Mouse (Mus musculus) MEL (cell line): ENCODE measurements at regions not wholly inside any gene's neighbourhood (a gene's known extent, or its start where the extent isn't known, plus 50 kb on each side); places are given as distances from the start of the nearest gene placed in this dataset.
A peak's percentile ranks its signal among the peaks of the same experiment; 100 is the strongest.

Experiments used
- DNase-seq: peaks from one replicate; pipeline ENCODE4 v3.0.0; 2011; ENCODE audit warnings: low read depth, low spot score
- H3K27ac ChIP-seq: 2 replicates; pipeline ENCODE4 v1.5.1; 2012; ENCODE audit warnings: low read depth, mild to moderate bottlenecking, control low read depth, low read length, moderate library complexity; ENCODE audit not compliant: control insufficient read depth
- H3K27me3 ChIP-seq, 2 experiments: fragments of 150-350 bp in 1 of 2; sonication (generic) in 1 of 2; 2 replicates each; pipeline ENCODE4 v1.6.1; 2012; ENCODE audit warnings: low read length in 2 of 2, mild to moderate bottlenecking in 2 of 2, improper control_type of control experiment in 1 of 2, moderate library complexity in 1 of 2; ENCODE audit not compliant: insufficient read depth in 2 of 2, control insufficient read depth in 1 of 2
- H3K36me3 ChIP-seq, 2 experiments: 2 replicates each; pipeline ENCODE4 v1.6.1; 2012 to 2014; ENCODE audit warnings: low read length in 2 of 2, improper control_type of control experiment in 1 of 2, inconsistent platforms in 1 of 2, mild to moderate bottlenecking in 1 of 2; ENCODE audit not compliant: insufficient read depth in 2 of 2, control insufficient read depth in 1 of 2
- H3K4me1 ChIP-seq, 2 experiments: fragments of 150-350 bp in 1 of 2; sonication (generic) in 1 of 2; 2 replicates each; pipeline ENCODE4 v1.6.1; 2012; ENCODE audit warnings: low read length in 2 of 2, improper control_type of control experiment in 1 of 2, mild to moderate bottlenecking in 1 of 2; ENCODE audit not compliant: insufficient read depth in 2 of 2, control insufficient read depth in 1 of 2
- H3K4me3 ChIP-seq, 2 experiments: fragments of 150-350 bp in 1 of 2; sonication (generic) in 1 of 2; 2 replicates each; pipeline ENCODE4 v1.5.1; 2012; ENCODE audit warnings: low read depth in 2 of 2, low read length in 2 of 2, mild to moderate bottlenecking in 2 of 2, moderate library complexity in 2 of 2, control low read depth in 1 of 2, improper control_type of control experiment in 1 of 2; ENCODE audit not compliant: control insufficient read depth in 1 of 2, insufficient read depth in 1 of 2
- H3K79me2 ChIP-seq: 2 replicates; pipeline ENCODE4 v1.6.1; 2012; ENCODE audit warnings: mild to moderate bottlenecking, low read length, moderate library complexity; ENCODE audit not compliant: control insufficient read depth, poor library complexity, insufficient read depth
- H3K9ac ChIP-seq: 2 replicates; pipeline ENCODE4 v1.6.1; 2012; ENCODE audit warnings: low read depth, mild to moderate bottlenecking, control low read depth, low read length, moderate library complexity; ENCODE audit not compliant: control insufficient read depth, poor library complexity, severe bottlenecking
- H3K9me3 ChIP-seq: fragments of 150-350 bp; sonication (generic); replicated peaks from 2 replicates; pipeline ENCODE4 v1.6.1; 2012; ENCODE audit warnings: mild to moderate bottlenecking, low read length, improper control_type of control experiment, moderate library complexity; ENCODE audit not compliant: insufficient read depth
- CHD2 ChIP-seq: IDR thresholded peaks from 2 replicates; pipeline ENCODE4 v1.6.1; 2011; ENCODE audit warnings: low read length, improper control_type of control experiment
- CTCF ChIP-seq, 3 experiments: IDR thresholded peaks in 2 of 3; conservative IDR thresholded peaks in 1 of 3; 2 replicates each; pipeline ENCODE4 v1.5.1; 2011 to 2012; ENCODE audit warnings: low read length in 3 of 3, low read depth in 2 of 3, mild to moderate bottlenecking in 2 of 3, improper control_type of control experiment in 1 of 3, inconsistent platforms in 1 of 3, mixed read lengths in 1 of 3, moderate library complexity in 1 of 3; ENCODE audit not compliant: control insufficient read depth in 1 of 3, insufficient read depth in 1 of 3, poor library complexity in 1 of 3, severe bottlenecking in 1 of 3
- E2F4 ChIP-seq: IDR thresholded peaks from 2 replicates; pipeline ENCODE4 v1.6.1; 2011; ENCODE audit warnings: low read depth, low read length, improper control_type of control experiment, borderline replicate concordance
- EP300 ChIP-seq, 2 experiments: IDR thresholded peaks; 2 replicates each; pipeline ENCODE4 v1.6.1; 2011; ENCODE audit warnings: improper control_type of control experiment in 2 of 2, low read length in 2 of 2, low read depth in 1 of 2, mild to moderate bottlenecking in 1 of 2
- MAFK ChIP-seq: IDR thresholded peaks from 2 replicates; pipeline ENCODE4 v1.6.1; 2011; ENCODE audit warnings: low read depth, mild to moderate bottlenecking, low read length, improper control_type of control experiment, borderline replicate concordance
- MAX ChIP-seq: IDR thresholded peaks from 2 replicates; pipeline ENCODE4 v1.6.1; 2011; ENCODE audit warnings: low read length, improper control_type of control experiment
- MAZ ChIP-seq: IDR thresholded peaks from 2 replicates; pipeline ENCODE4 v1.6.1; 2012; ENCODE audit warnings: low read depth, mild to moderate bottlenecking, inconsistent platforms, low read length, improper control_type of control experiment
- MXI1 ChIP-seq: IDR thresholded peaks from 2 replicates; pipeline ENCODE4 v1.6.1; 2011; ENCODE audit warnings: mild to moderate bottlenecking, low read depth, low read length, improper control_type of control experiment
- MYC ChIP-seq: IDR thresholded peaks from 2 replicates; pipeline ENCODE4 v1.6.1; 2011; ENCODE audit warnings: low read depth, mild to moderate bottlenecking, low read length, improper control_type of control experiment, moderate library complexity
- NELFE ChIP-seq: IDR thresholded peaks from 2 replicates; pipeline ENCODE4 v1.6.1; 2011; ENCODE audit warnings: low read depth, low read length, improper control_type of control experiment
- NRF1 ChIP-seq: IDR thresholded peaks from 2 replicates; pipeline ENCODE4 v1.6.1; 2014; ENCODE audit warnings: low read depth, mild to moderate bottlenecking, inconsistent platforms, low read length, improper control_type of control experiment, moderate library complexity; ENCODE audit not compliant: poor library complexity, insufficient read depth, severe bottlenecking
- POLR2AphosphoS5 ChIP-seq: IDR thresholded peaks from 2 replicates; pipeline ENCODE4 v1.6.1; 2012; ENCODE audit warnings: low read depth, borderline replicate concordance, mild to moderate bottlenecking, inconsistent platforms, low read length, moderate library complexity, mixed read lengths
- RAD21 ChIP-seq: IDR thresholded peaks from 2 replicates; pipeline ENCODE4 v1.6.1; 2011; ENCODE audit warnings: mild to moderate bottlenecking, low read depth, low read length, improper control_type of control experiment
- SIN3A ChIP-seq: IDR thresholded peaks from 2 replicates; pipeline ENCODE4 v1.6.1; 2012; ENCODE audit warnings: low read length, improper control_type of control experiment, inconsistent platforms
- SMC3 ChIP-seq: IDR thresholded peaks from 2 replicates; pipeline ENCODE4 v1.6.1; 2011; ENCODE audit warnings: low read depth, low read length, improper control_type of control experiment
- TAL1 ChIP-seq: IDR thresholded peaks from 2 replicates; pipeline ENCODE4 v1.6.1; 2012; ENCODE audit warnings: mild to moderate bottlenecking, inconsistent platforms, low read length, moderate library complexity, mixed read lengths
- TBP ChIP-seq: IDR thresholded peaks from 2 replicates; pipeline ENCODE4 v1.8.0; 2011; ENCODE audit warnings: low read depth, low read length, improper control_type of control experiment
- TCF12 ChIP-seq: IDR thresholded peaks from 2 replicates; pipeline ENCODE4 v1.6.1; 2014; ENCODE audit warnings: low read depth, mild to moderate bottlenecking, inconsistent platforms, low read length, improper control_type of control experiment, moderate library complexity
- USF2 ChIP-seq, 2 experiments: IDR thresholded peaks; 2 replicates each; pipeline ENCODE4 v1.6.1; 2011 to 2012; ENCODE audit warnings: improper control_type of control experiment in 2 of 2, low read length in 2 of 2, borderline replicate concordance in 1 of 2, inconsistent platforms in 1 of 2, low read depth in 1 of 2, mild to moderate bottlenecking in 1 of 2; ENCODE audit not compliant: insufficient read depth in 1 of 2
- ZC3H11A ChIP-seq: IDR thresholded peaks from 2 replicates; pipeline ENCODE4 v1.6.1; 2012; ENCODE audit warnings: low read depth, mild to moderate bottlenecking, inconsistent platforms, low read length, improper control_type of control experiment
- ZNF384 ChIP-seq: IDR thresholded peaks from 2 replicates; pipeline ENCODE4 v1.6.1; 2012; ENCODE audit warnings: low read depth, mild to moderate bottlenecking, inconsistent platforms, low read length, improper control_type of control experiment

GRCm38 (mm10) chr7:75369366-75369765, 60.3 kb upstream of the Sv2b start:
- Histone ChIP-seq H3K4me3 (no peak overlapping the region), H3K27me3 (no peaks in the 10 kb centered on the region; a peak in 1 of 4 replicates), H3K9ac (no peak overlapping the region), H3K27ac (no peak overlapping the region), H3K79me2 (no peaks in the 10 kb centered on the region), H3K4me1 (peaks cover 0 to 11% of the 10 kb centered on the region in 2 experiments; a peak in 2 of 4 replicates), H3K9me3 (no peaks in the 10 kb centered on the region)
- no peak for DNase-seq
- no peak for TF ChIP-seq MAFK
- no peak for TF ChIP-seq MYC
- TF ChIP-seq ZC3H11A: no peak
- TF ChIP-seq CHD2: no peak
- no peak for TF ChIP-seq TCF12
- no peak for TF ChIP-seq SIN3A
- no peak for TF ChIP-seq MXI1
- no peak for TF ChIP-seq NRF1
- no peak for TF ChIP-seq POLR2AphosphoS5
- TF ChIP-seq USF2 (IDR thresholded peaks at IDR 0.05; ENCODE audit: borderline replicate concordance in 1 of 2, insufficient read depth in 1 of 2, low read depth in 1 of 2, low read length in 2 of 2): no peak
- TF ChIP-seq, all 39 proteins: peak for 0
- peaks cover 0 to 15% of the 10 kb centered on the region in 2 experiments; a peak in 2 of 4 replicates for H3K36me3 ChIP-seq

- Histone ChIP-seq H3K4me3 (peak overlapping the region; percentile 7 to 59; a peak in 3 of 4 replicates), H3K4me1 (peaks cover 0 to 11% of the 10 kb centered on the region in 2 experiments; a peak in 2 of 4 replicates)
Measured at GRCm38 (mm10) chr7:75370595-75371519, 61.8 kb upstream of the Sv2b start.

More at GRCm38 (mm10) chr7:75370595-75371519, 61.8 kb upstream of the Sv2b start:
- Histone ChIP-seq H3K27me3 (no peaks in the 10 kb centered on the region), H3K27ac (peak overlapping the region; percentile 50), H3K9me3 (no peaks in the 10 kb centered on the region), H3K79me2 (no peaks in the 10 kb centered on the region), H3K9ac (peak overlapping the region; percentile 41), H3K36me3 (peaks cover 0 to 15% of the 10 kb centered on the region in 2 experiments; a peak in 2 of 4 replicates)
- TF ChIP-seq NELFE: no peak
- TF ChIP-seq E2F4: no peak
- TF ChIP-seq CTCF (IDR thresholded peaks at IDR 0.05 in 2 of 3, conservative IDR thresholded peaks at IDR 0.05 in 1 of 3; ENCODE audit: control insufficient read depth in 1 of 3, insufficient read depth in 1 of 3, low read depth in 2 of 3, low read length in 3 of 3, poor library complexity in 1 of 3, severe bottlenecking in 1 of 3): peak; percentile 50 to 81 (median 74)
- peak; percentile 88 for TF ChIP-seq TBP
- TF ChIP-seq MAX: peak; percentile 27; the same call in 1 of the 2 replicates
- TF ChIP-seq SMC3: peak; percentile 84
- 0 out of 4 replicates have a peak, but pooled peaks have one; percentile 7 to 24 for TF ChIP-seq EP300 (IDR thresholded peaks at IDR 0.05; ENCODE audit: low read depth in 1 of 2, low read length in 2 of 2)
- TF ChIP-seq ZC3H11A: peak; percentile 62
- TF ChIP-seq TAL1: 0 out of 2 replicates have a peak, but pooled peaks have one; percentile 24
- no peak for TF ChIP-seq USF2 (IDR thresholded peaks at IDR 0.05; ENCODE audit: borderline replicate concordance in 1 of 2, insufficient read depth in 1 of 2, low read depth in 1 of 2, low read length in 2 of 2)
- TF ChIP-seq SIN3A: peak; percentile 56
- TF ChIP-seq ZNF384: peak; percentile 92
- 0 out of 2 replicates have a peak, but pooled peaks have one; percentile 33 for TF ChIP-seq MAZ
- peak; percentile 90 for TF ChIP-seq RAD21
- peak; percentile 90 for DNase-seq
